Mouse (Mus musculus) urinary bladder, postnatal 36 days (tissue): ENCODE results near the gene Rhbdf2.

Experiments
- DNase-seq, 2 experiments: peaks; one replicate each; pipeline ENCODE4 v3.0.0; 2022; ENCODE audit warnings: low spot score in 2 of 2, mixed read lengths in 1 of 2

Rhbdf2 gene

GRCm38 (mm10) chr11:116589574-116589973 is 37.2 kb downstream of the Rhbdf2 start:
- DNase-seq: no peak

- no peak for DNase-seq
Observed at GRCm38 (mm10) chr11:116589020-116589531, 37.7 kb downstream of the Rhbdf2 start.

- peak; percentile 54 to 72 for DNase-seq
Observed at GRCm38 (mm10) chr11:116586801-116587631, 39.8 kb downstream of the Rhbdf2 start.

- no peak for DNase-seq
Observed at GRCm38 (mm10) chr11:116586310-116586709, 40.5 kb downstream of the Rhbdf2 start, which contains the start of gene Aanat. Aanat (plus strand) TSS chr11:116586432.

- DNase-seq: no peak
Observed at GRCm38 (mm10) chr11:116585682-116586081, 41.1 kb downstream of the Rhbdf2 start.

GRCm38 (mm10) chr11:116581376-116581814 is 45.4 kb downstream of the Rhbdf2 start, which contains the start of gene Ube2o:
Ube2o (minus strand) TSS chr11:116581447.
- DNase-seq: peak; percentile 71 to 83

- peak; percentile 27 to 30 for DNase-seq
Observed at GRCm38 (mm10) chr11:116580711-116581375, 46.0 kb downstream of the Rhbdf2 start.

GRCm38 (mm10) chr11:116580031-116580652 is 46.7 kb downstream of the Rhbdf2 start:
- DNase-seq: no peak

GRCm38 (mm10) chr11:116579280-116579679 is 47.5 kb downstream of the Rhbdf2 start:
- DNase-seq: no peak

- DNase-seq: no peak
Observed at GRCm38 (mm10) chr11:116575396-116575795, 51.4 kb downstream of the Rhbdf2 start.

- DNase-seq: no peak
Observed at GRCm38 (mm10) chr11:116574982-116575381, 51.8 kb downstream of the Rhbdf2 start.

- no peak for DNase-seq
Observed at GRCm38 (mm10) chr11:116574486-116574885, 52.3 kb downstream of the Rhbdf2 start.

- no peak for DNase-seq
Observed at GRCm38 (mm10) chr11:116572756-116573543, 53.9 kb downstream of the Rhbdf2 start.

GRCm38 (mm10) chr11:116571767-116572679 is 54.8 kb downstream of the Rhbdf2 start:
- no peak for DNase-seq

- DNase-seq: no peak
Observed at GRCm38 (mm10) chr11:116570821-116571220, 56.0 kb downstream of the Rhbdf2 start.

GRCm38 (mm10) chr11:116567531-116567930 is 59.3 kb downstream of the Rhbdf2 start:
- no peak for DNase-seq

- no peak for DNase-seq
Observed at GRCm38 (mm10) chr11:116565283-116566041, 61.4 kb downstream of the Rhbdf2 start.

GRCm38 (mm10) chr11:116556308-116556707 is 70.5 kb downstream of the Rhbdf2 start:
- no peak for DNase-seq

- no peak for DNase-seq
Observed at GRCm38 (mm10) chr11:116555572-116555971, 71.2 kb downstream of the Rhbdf2 start.
